Mouse (Mus musculus) cerebellum, postnatal 36 days (tissue): ENCODE measurements at regions not wholly inside any gene's neighbourhood (a gene's known extent, or its start where the extent isn't known, plus 50 kb on each side); places are given as distances from the start of the nearest gene placed in this dataset.

ENCODE experiments used
- DNase-seq, 2 experiments: peaks; one replicate each; pipeline ENCODE4 v3.0.0; 2021 to 2022; ENCODE audit warnings: mixed read lengths in 2 of 2

GRCm38 (mm10) chr7:110717104-110717503 lies 50.9 kb upstream of the Ampd3 start:
- no peak for DNase-seq
